Mouse (Mus musculus): ENCODE data around the gene Atf7ip. TPM values are rescaled to one million over a fixed set of nuclear protein-coding genes. Genes with fewer than 3 reads are reported as not detected.
A peak's percentile ranks its signal among the peaks of the same experiment; 100 is the strongest.

Gene Atf7ip
- polyA plus RNA-seq, 1 experiment, result 11.6 TPM

GRCm38 (mm10) chr6:136634982-136635381 is 129.0 kb downstream of the Atf7ip start:
- TF ChIP-seq E2F4 (IDR thresholded peaks at IDR 0.05; ENCODE audit: insufficient read depth) (no peak), MAX (IDR thresholded peaks at IDR 0.05; ENCODE audit: low read depth) (no peak), POLR2A (IDR thresholded peaks at IDR 0.05; ENCODE audit: insufficient read length, low read depth) (no peak), TCF3 (IDR thresholded peaks at IDR 0.05; ENCODE audit: insufficient read length, low read depth) (no peak), POLR2AphosphoS2 (IDR thresholded peaks at IDR 0.05; ENCODE audit: insufficient read length, low read depth) (no peak), CEBPB (IDR thresholded peaks at IDR 0.05; ENCODE audit: insufficient read depth, poor library complexity, severe bottlenecking) (no peak), USF1 (IDR thresholded peaks at IDR 0.05; ENCODE audit: low read depth) (no peak), TCF12 (IDR thresholded peaks at IDR 0.05; ENCODE audit: insufficient read depth, poor library complexity, severe bottlenecking) (no peak), REST (IDR thresholded peaks at IDR 0.05; ENCODE audit: insufficient read depth, insufficient read length) (no peak), SRF (IDR thresholded peaks at IDR 0.05; ENCODE audit: control insufficient read depth, insufficient read length, low read depth) (no peak), MYOD1 (IDR thresholded peaks at IDR 0.05; ENCODE audit: control insufficient read depth in 1 of 3, insufficient read length in 2 of 3, low read depth in 2 of 3) (no peak), MYOG (IDR thresholded peaks at IDR 0.05; ENCODE audit: control insufficient read depth in 1 of 3, insufficient read depth in 1 of 3, insufficient read length in 2 of 3, low read depth in 2 of 3) (no peak)
- Histone ChIP-seq H3ac (ENCODE audit: control insufficient read depth, insufficient read length) (no peak overlapping the region), H3K4me3 (no peak overlapping the region), H3K4me2 (ENCODE audit: low read depth) (no peak overlapping the region), H3K27me3 (ENCODE audit: control insufficient read depth, insufficient read depth, insufficient read length) (no peaks in the 10 kb centered on the region), H3K36me3 (ENCODE audit: control insufficient read depth, insufficient read depth) (no peaks in the 10 kb centered on the region), H3K79me2 (ENCODE audit: control insufficient read depth, insufficient read depth) (no peaks in the 10 kb centered on the region)

- Histone ChIP-seq H3ac (ENCODE audit: control insufficient read depth, insufficient read length) (no peak overlapping the region), H3K4me3 (no peak overlapping the region), H3K27me3 (ENCODE audit: control insufficient read depth, insufficient read depth, insufficient read length) (no peaks in the 10 kb centered on the region), H3K79me2 (ENCODE audit: control insufficient read depth, insufficient read depth) (no peaks in the 10 kb centered on the region), H3K4me2 (ENCODE audit: low read depth) (no peak overlapping the region), H3K36me3 (ENCODE audit: control insufficient read depth, insufficient read depth) (no peaks in the 10 kb centered on the region)
- TF ChIP-seq POLR2AphosphoS2 (IDR thresholded peaks at IDR 0.05; ENCODE audit: insufficient read length, low read depth) (no peak), POLR2A (IDR thresholded peaks at IDR 0.05; ENCODE audit: insufficient read length, low read depth) (no peak), USF1 (IDR thresholded peaks at IDR 0.05; ENCODE audit: low read depth) (no peak), MAX (IDR thresholded peaks at IDR 0.05; ENCODE audit: low read depth) (no peak), CEBPB (IDR thresholded peaks at IDR 0.05; ENCODE audit: insufficient read depth, poor library complexity, severe bottlenecking) (no peak), MYOG (IDR thresholded peaks at IDR 0.05; ENCODE audit: control insufficient read depth in 1 of 3, insufficient read depth in 1 of 3, insufficient read length in 2 of 3, low read depth in 2 of 3) (no peak), REST (IDR thresholded peaks at IDR 0.05; ENCODE audit: insufficient read depth, insufficient read length) (no peak)
Measured at GRCm38 (mm10) chr6:136644171-136644570, 138.2 kb downstream of the Atf7ip start.

- Histone ChIP-seq H3ac (ENCODE audit: control insufficient read depth, insufficient read length) (no peak overlapping the region), H3K79me2 (ENCODE audit: control insufficient read depth, insufficient read depth) (no peaks in the 10 kb centered on the region), H3K4me3 (no peak overlapping the region), H3K36me3 (ENCODE audit: control insufficient read depth, insufficient read depth) (no peaks in the 10 kb centered on the region), H3K27me3 (ENCODE audit: control insufficient read depth, insufficient read depth, insufficient read length) (no peaks in the 10 kb centered on the region), H3K4me2 (ENCODE audit: low read depth) (no peak overlapping the region)
- TF ChIP-seq TCF12 (IDR thresholded peaks at IDR 0.05; ENCODE audit: insufficient read depth, poor library complexity, severe bottlenecking) (no peak), MAX (IDR thresholded peaks at IDR 0.05; ENCODE audit: low read depth) (no peak), TCF3 (IDR thresholded peaks at IDR 0.05; ENCODE audit: insufficient read length, low read depth) (no peak), USF1 (IDR thresholded peaks at IDR 0.05; ENCODE audit: low read depth) (no peak), MYOD1 (IDR thresholded peaks at IDR 0.05; ENCODE audit: control insufficient read depth in 1 of 3, insufficient read length in 2 of 3, low read depth in 2 of 3) (no peak), POLR2AphosphoS2 (IDR thresholded peaks at IDR 0.05; ENCODE audit: insufficient read length, low read depth) (no peak), CEBPB (IDR thresholded peaks at IDR 0.05; ENCODE audit: insufficient read depth, poor library complexity, severe bottlenecking) (peak; percentile 67)
Measured at GRCm38 (mm10) chr6:136645754-136646153, 139.8 kb downstream of the Atf7ip start.

GRCm38 (mm10) chr6:136646207-136646606 is 140.2 kb downstream of the Atf7ip start:
- TF ChIP-seq MYOD1 (IDR thresholded peaks at IDR 0.05; ENCODE audit: control insufficient read depth in 1 of 3, insufficient read length in 2 of 3, low read depth in 2 of 3) (no peak), TCF12 (IDR thresholded peaks at IDR 0.05; ENCODE audit: insufficient read depth, poor library complexity, severe bottlenecking) (no peak), POLR2A (IDR thresholded peaks at IDR 0.05; ENCODE audit: insufficient read length, low read depth) (no peak), E2F4 (IDR thresholded peaks at IDR 0.05; ENCODE audit: insufficient read depth) (no peak), TCF3 (IDR thresholded peaks at IDR 0.05; ENCODE audit: insufficient read length, low read depth) (no peak), REST (IDR thresholded peaks at IDR 0.05; ENCODE audit: insufficient read depth, insufficient read length) (no peak), MAX (IDR thresholded peaks at IDR 0.05; ENCODE audit: low read depth) (no peak), CEBPB (IDR thresholded peaks at IDR 0.05; ENCODE audit: insufficient read depth, poor library complexity, severe bottlenecking) (no peak), POLR2AphosphoS2 (IDR thresholded peaks at IDR 0.05; ENCODE audit: insufficient read length, low read depth) (no peak), MYOG (IDR thresholded peaks at IDR 0.05; ENCODE audit: control insufficient read depth in 1 of 3, insufficient read depth in 1 of 3, insufficient read length in 2 of 3, low read depth in 2 of 3) (no peak), USF1 (IDR thresholded peaks at IDR 0.05; ENCODE audit: low read depth) (no peak), SRF (IDR thresholded peaks at IDR 0.05; ENCODE audit: control insufficient read depth, insufficient read length, low read depth) (no peak)
- H3K27me3 ChIP-seq (ENCODE audit: control insufficient read depth, insufficient read depth, insufficient read length), result no peaks in the 10 kb centered on the region
- H3K4me2 ChIP-seq (ENCODE audit: low read depth), result no peak overlapping the region
- H3ac ChIP-seq (ENCODE audit: control insufficient read depth, insufficient read length), result no peak overlapping the region
- no peak overlapping the region for H3K4me3 ChIP-seq
- no peaks in the 10 kb centered on the region for H3K36me3 ChIP-seq (ENCODE audit: control insufficient read depth, insufficient read depth)
- no peaks in the 10 kb centered on the region for H3K79me2 ChIP-seq (ENCODE audit: control insufficient read depth, insufficient read depth)

- no peak overlapping the region for H3K4me2 ChIP-seq (ENCODE audit: low read depth)
- no peak overlapping the region for H3K4me3 ChIP-seq
- no peaks in the 10 kb centered on the region for H3K36me3 ChIP-seq (ENCODE audit: control insufficient read depth, insufficient read depth)
- no peaks in the 10 kb centered on the region for H3K27me3 ChIP-seq (ENCODE audit: control insufficient read depth, insufficient read depth, insufficient read length)
- no peak overlapping the region for H3ac ChIP-seq (ENCODE audit: control insufficient read depth, insufficient read length)
- no peak for TF ChIP-seq REST (IDR thresholded peaks at IDR 0.05; ENCODE audit: insufficient read depth, insufficient read length)
- no peak for TF ChIP-seq MYOG (IDR thresholded peaks at IDR 0.05; ENCODE audit: control insufficient read depth in 1 of 3, insufficient read depth in 1 of 3, insufficient read length in 2 of 3, low read depth in 2 of 3)
- TF ChIP-seq SRF (IDR thresholded peaks at IDR 0.05; ENCODE audit: control insufficient read depth, insufficient read length, low read depth), result no peak
- TF ChIP-seq POLR2AphosphoS2 (IDR thresholded peaks at IDR 0.05; ENCODE audit: insufficient read length, low read depth), result no peak
- TF ChIP-seq MAX (IDR thresholded peaks at IDR 0.05; ENCODE audit: low read depth), result no peak
- no peak for TF ChIP-seq TCF12 (IDR thresholded peaks at IDR 0.05; ENCODE audit: insufficient read depth, poor library complexity, severe bottlenecking)
- no peak for TF ChIP-seq POLR2A (IDR thresholded peaks at IDR 0.05; ENCODE audit: insufficient read length, low read depth)
- TF ChIP-seq CEBPB (IDR thresholded peaks at IDR 0.05; ENCODE audit: insufficient read depth, poor library complexity, severe bottlenecking), result no peak
- TF ChIP-seq USF1 (IDR thresholded peaks at IDR 0.05; ENCODE audit: low read depth), result no peak
- TF ChIP-seq TCF3 (IDR thresholded peaks at IDR 0.05; ENCODE audit: insufficient read length, low read depth), result no peak
- no peak for TF ChIP-seq MYOD1 (IDR thresholded peaks at IDR 0.05; ENCODE audit: control insufficient read depth in 1 of 3, insufficient read length in 2 of 3, low read depth in 2 of 3)
- TF ChIP-seq E2F4 (IDR thresholded peaks at IDR 0.05; ENCODE audit: insufficient read depth), result no peak
- H3K79me2 ChIP-seq (ENCODE audit: control insufficient read depth, insufficient read depth), result no peaks in the 10 kb centered on the region
Measured at GRCm38 (mm10) chr6:136647455-136647861, 141.5 kb downstream of the Atf7ip start.
